Mouse (Mus musculus): ENCODE results near the gene Myo3b. TPM values are rescaled to one million over a fixed set of nuclear protein-coding genes. Genes with fewer than 3 reads are reported as not detected.

Gene Myo3b
- 0.46 TPM for polyA plus RNA-seq (2014; fragmentation: Illumina TruSeq; extraction: RNeasy Lipid Tissue Mini Kit (QIAGEN cat#74804))

DNA sequence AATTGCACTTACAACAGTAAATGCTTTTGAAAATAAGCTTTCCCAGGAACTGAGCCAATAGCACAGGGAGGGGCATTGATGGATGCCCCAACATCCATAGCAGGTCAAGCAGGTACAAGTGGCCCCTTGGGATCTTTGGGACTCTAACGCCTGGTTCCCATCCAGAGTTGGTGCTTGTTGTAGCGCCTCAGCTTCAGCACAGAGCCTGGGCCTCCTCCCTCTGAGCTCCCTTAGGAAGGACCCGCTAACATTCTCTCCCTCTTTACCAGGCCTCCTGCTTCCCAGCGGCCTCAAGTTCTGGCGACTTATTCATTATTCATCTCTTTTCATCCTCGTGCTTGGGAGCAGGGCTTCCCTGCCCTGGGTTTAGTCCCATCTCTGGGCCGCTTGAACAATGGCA is at the start of gene Myo3b:
TSS of gene Myo3b (plus strand) at position 375 of the 400 bp plus-strand sequence.

Other genes with a start within 250 kb of the Myo3b start
- gene Ccdc173, start 249.6 kb upstream of the Myo3b start, polyA plus RNA-seq (2014; fragmentation: Illumina TruSeq; extraction: RNeasy Lipid Tissue Mini Kit (QIAGEN cat#74804)), result 14.0 TPM
- 84.5 TPM for gene Phospho2, start 249.5 kb upstream of the Myo3b start, polyA plus RNA-seq (2014; fragmentation: Illumina TruSeq; extraction: RNeasy Lipid Tissue Mini Kit (QIAGEN cat#74804))
- gene Klhl23, start 217.2 kb upstream of the Myo3b start, polyA plus RNA-seq (2014; fragmentation: Illumina TruSeq; extraction: RNeasy Lipid Tissue Mini Kit (QIAGEN cat#74804)), result 230 TPM
- 1,183 TPM for gene Ssb, start 177.6 kb upstream of the Myo3b start, polyA plus RNA-seq (2014; fragmentation: Illumina TruSeq; extraction: RNeasy Lipid Tissue Mini Kit (QIAGEN cat#74804))
- 58.0 TPM for gene Mettl5, start 153.5 kb upstream of the Myo3b start, polyA plus RNA-seq (2014; fragmentation: Illumina TruSeq; extraction: RNeasy Lipid Tissue Mini Kit (QIAGEN cat#74804))
- 88.7 TPM for gene Ubr3, start 141.9 kb upstream of the Myo3b start, polyA plus RNA-seq (2014; fragmentation: Illumina TruSeq; extraction: RNeasy Lipid Tissue Mini Kit (QIAGEN cat#74804))

All from ovary, adult 10 weeks (tissue).